Mouse (Mus musculus) lung, postnatal 36 days (tissue): ENCODE data around the gene Ncoa1.
"Not testable (repeated sequence)": the region's sequence is repeated elsewhere in the genome, so short reads cannot be mapped to it uniquely, and the experiment has no call there.

Experiments
- DNase-seq: peaks from one replicate; pipeline ENCODE4 v3.0.0; 2022; ENCODE audit warnings: mixed read lengths

The Ncoa1 gene

DNA sequence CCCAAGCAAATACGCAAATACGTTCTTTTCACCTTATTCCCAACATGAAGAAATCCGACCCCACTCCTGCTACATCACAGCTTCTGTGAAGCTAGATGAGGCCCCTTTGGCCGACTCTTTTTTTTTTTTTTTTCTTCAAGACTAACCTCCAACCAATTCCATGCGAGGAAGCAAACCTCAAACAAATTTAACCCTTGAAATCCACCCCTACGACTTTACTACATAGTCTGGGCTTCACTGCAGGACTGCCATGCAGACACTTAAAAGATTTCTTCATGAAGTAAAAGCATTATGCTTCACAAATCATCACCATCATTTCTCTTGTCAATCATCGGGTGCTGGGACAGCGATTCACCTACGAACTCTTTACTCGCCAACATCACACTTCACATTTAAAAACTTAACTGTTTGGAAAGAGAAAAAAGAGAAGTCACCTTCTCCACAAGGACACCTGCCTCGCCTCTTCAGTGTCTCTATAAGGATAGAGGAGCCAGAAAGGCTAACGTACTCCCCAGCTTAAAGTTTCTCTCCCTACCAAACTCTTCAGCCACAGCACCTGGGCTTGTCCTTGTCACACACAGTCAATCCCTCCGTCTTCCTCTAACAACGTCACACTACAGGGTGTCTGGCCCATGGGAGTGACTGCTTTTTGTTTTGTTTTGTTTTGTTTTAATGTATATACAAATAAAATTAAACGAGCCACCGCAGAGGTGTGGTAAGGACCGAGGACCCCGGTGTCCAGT is 1.6 kb downstream of the Ncoa1 start:
- no peak for DNase-seq

DNA sequence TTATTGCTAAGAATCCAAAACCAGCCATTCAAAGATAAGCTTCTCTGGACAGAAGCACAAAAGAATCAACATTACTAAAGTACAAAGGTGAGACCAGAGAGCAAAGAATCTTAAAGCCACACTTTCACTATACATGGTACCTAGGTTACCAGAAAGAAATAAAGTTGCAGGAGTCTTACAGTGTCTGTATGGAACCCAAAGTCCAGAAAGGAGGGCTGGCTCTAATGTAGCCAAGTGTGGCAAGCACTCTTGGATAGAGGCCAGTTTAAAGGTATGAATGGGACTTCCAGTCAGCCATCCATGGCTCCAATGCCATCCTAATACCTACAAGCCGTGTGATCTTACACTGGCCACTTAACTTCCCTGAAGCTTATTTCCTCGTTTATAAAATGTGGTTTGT is 7.9 kb downstream of the Ncoa1 start:
- DNase-seq, result no peak

DNA sequence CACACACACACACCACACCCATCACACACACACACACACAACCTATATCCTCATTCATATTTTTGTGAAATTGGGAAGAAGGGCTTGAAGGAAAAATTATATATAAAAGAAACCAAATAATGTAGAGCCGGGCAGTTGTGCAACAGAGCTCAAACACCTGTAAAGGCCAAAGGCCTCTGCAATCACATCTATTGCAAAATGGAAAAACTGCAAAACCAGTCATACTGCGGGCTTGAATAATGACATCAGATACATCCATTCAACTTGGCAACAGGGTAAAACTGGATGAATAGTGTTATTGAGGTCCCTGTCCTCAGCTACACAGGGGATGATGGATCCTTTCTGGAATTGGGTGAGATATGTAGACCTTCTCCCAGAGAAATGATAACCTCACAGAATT is 13.3 kb downstream of the Ncoa1 start:
- peak; percentile 50 for DNase-seq

DNA sequence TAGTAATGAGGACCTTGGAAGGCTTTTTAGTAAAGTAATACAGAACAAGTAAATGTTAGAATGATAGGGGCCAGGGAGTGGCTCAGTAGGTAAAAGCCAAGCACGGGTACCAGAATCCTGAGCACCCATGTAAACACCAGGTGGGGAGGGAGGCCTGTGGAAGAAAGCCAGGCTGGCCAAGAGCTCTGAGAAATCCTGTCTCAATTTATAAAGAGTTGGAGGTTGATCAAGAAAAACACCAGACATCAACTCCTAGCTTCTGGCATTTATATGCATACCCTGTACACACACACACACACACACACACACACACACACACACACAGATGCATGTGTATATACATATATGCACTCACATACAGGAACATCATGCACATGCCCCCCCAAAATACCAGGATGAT is 14.6 kb downstream of the Ncoa1 start:
- peak; percentile 25 for DNase-seq

DNA sequence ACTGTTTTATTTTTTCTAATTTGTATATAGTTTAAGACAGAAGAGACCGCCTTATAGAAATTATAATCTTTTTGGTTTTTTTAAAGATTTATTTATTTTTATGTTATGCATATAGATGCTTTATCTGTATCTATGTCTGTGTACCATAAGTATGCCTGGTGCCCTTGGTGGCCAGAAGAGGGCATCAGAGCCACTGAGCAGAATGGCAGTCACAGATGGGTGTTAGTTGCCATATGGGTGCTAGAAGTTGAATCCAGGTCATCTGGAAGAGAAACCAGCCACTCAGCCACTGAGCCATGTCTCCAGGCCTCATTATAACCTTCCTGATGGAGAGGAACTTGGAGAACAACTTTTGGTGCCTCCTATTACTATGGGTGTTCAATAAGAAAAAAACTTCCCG is 16.0 kb downstream of the Ncoa1 start:
- no peak for DNase-seq

DNA sequence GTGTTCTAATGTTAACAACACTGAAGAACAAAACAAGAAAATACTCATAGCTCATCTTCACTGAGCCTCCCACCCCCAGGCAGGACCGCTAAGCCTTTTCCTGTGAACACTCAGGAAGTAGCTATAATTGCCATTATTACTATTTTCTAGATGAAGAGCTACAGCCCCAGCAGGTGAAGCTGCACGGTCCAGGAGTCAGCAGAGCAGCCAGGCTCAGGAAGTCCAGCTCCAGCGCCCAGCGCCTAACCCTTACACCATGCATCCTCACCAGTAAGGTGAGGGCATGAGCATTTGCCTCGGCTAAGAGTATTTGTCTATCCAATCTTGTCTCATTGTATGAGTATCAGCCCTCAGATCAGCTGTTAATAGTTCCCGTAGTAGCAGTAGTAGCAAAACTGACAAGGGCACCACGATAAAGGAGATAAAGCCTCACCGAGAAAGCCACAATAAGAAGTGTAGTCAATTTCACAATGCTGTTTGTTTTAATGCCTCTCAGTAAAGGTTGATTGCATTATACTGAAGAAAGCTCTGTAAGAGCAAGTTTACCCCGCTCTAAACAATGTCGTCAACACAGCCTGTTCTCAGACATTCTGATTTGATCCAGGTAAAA is 21.9 kb downstream of the Ncoa1 start:
- DNase-seq, result no peak

DNA sequence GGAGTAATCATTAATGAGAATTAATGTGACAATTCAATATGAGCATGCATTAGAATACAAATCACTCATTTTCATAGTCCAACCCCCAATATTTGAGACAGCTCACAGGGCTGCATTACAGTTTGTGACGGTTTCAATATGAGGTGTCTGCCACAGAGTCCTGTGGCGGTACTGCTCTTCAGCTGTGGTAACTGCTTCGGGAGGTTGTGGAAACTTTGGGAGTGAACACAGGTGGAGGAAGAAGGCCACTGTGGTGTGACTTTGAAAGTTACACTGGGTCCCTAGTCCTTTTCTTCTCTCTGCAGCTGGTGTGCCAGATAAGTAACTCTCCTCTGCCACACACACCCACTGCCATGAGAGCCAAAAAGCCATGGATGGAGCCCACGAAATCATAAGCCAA is 22.7 kb downstream of the Ncoa1 start:
- no peak for DNase-seq

DNA sequence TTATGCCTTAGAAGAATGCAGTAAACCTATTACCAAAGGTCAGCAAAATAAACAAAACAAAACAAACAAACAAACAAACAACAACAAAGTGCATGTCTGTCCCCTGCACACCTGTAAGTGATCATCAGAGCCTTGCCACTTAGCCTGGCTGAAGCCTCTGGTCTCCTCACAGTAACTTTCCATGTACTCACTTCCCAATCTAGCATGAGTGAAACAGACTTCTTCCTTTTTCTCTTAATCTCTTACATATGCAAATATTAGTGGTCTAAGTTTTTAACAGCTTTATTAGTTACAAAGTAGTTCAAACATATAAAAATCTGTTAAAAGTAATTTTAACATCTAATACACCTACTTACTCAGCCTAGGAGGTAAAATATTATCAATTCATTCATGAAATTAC is 24.7 kb downstream of the Ncoa1 start:
- DNase-seq, result no peak

DNA sequence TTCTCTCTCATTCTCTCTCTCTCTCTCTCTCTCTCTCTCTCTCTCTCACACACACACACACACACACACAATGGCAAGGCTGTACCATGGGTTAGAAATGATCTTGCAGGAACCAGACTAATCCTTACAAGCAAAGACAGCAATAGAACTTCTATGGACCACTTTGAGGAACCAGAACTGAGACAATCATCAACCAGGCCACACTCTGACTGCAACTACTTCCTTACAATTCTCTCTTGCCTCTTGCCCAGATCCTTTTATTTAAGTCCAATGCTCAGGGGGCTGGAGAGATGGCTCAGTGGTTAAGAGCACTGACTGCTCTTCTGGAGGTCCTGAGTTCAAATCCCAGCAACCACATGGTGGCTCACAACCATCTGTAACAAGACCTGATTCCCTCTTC is 26.5 kb downstream of the Ncoa1 start:
- not testable (repeated sequence) for DNase-seq

DNA sequence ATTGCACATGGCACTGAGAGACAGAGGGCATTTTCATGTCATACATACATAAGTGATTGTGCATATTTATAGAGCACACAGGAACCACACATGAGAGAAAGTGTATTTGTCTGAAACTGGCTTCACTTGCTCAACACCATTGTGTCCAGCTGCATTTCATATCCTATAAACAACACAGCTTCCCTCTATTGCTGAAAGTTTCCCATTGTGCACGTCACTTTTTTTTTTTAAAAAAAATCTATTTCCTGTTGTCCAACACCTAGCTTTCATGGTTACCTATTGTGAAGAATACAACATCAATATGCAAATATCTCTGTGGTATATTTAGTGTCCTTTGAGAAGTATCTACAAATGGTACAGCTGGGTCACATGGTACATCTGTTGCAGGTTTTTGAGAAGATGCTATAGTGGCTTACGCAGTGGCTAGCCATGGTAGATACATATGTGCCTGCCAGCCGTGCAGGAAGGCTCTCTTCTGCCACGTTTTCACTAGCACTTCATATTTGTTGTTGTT is 28.8 kb downstream of the Ncoa1 start:
- no peak for DNase-seq

DNA sequence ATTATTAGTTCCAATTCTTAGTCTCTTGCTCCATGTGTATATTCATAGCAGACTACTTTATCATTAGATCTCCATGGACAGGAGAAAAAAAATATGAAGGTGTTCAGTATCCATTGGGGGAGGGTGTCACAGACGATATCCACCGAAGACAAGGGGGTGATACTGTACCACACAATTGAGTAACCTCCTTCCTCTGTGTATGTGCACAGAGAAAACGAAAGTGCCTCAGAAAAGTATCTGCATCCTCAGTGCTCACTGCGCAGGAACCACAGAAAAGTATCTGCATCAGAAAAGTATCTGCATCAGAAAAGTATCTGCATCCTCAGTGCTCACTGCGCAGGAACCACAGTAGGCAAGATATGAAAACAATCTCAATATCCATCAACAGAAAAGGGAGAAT is 32.0 kb downstream of the Ncoa1 start:
- DNase-seq, result no peak

DNA sequence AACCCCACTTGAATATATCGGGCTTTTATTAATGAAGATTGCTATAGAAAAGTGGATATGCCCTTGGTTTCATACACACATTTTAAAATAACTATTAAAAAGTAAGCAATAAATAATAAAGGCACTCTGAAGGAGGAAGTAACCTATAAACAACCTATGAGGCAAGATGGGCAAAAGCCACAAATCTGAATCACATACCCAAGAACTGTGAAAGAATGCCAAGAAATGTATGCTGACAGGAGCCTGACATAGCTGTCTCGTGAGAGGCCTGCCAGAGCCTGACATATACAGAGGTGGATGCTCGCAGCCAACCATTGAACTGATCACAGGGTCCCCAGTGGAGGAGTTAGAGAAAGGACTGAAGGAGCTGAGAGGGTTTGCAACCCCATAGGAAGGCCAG is 35.5 kb downstream of the Ncoa1 start:
- peak; percentile 27 for DNase-seq

DNA sequence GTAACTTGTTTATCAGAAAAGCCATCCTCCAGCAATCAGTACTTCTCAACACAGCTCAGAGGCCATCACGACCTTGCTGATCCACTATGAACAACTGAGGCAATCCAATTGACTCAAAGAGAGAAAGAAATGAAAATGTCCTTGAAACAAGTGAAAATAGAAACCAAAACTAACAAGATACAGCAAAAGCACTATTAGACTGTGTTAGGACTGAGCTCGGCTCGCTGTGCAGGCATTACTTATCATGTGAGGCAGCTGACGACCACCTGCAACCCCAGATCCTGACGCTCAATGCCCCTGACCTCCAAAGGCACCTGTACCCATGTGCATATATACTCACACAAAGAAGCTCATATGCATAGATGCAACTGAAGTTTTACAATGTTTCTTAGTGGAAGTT is 40.8 kb downstream of the Ncoa1 start:
- DNase-seq, result no peak

DNA sequence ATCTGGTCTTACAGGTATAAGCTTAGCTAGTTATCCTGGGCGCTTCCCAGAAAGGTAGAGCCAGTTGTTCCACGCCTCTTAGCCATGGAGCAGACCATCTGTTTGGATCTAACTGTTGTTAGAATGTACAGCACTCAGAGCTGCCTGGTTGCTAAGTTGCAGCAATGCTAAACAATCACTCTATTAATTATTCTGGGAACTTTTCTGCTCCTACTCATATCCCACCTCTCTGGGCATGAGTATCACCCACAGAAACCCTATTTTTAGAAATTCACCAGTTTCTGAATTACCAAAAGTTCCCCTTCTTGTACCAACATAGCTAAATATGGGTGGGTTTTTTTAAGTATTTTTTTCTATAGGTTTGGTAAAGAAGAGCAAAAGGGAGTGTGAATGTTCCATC is 43.4 kb downstream of the Ncoa1 start:
- no peak for DNase-seq

DNA sequence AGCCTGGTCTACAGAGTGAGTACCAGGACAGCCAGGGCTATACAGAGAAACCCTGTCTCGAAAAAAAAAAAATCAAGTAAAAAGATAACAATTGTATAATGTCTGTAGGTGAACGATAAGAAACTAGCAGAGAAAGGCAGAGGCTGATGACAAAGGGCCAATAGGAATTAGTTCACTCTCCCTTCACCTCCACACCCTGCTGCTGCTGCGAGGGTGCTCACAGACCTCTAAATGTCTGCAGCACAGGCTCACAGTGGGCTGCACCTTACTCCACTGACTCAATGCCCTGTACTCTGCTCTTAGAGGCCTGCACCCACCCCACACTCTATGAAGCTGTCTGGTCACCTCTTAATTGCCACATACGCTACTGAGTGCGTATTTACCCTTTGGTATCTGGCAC is 45.0 kb downstream of the Ncoa1 start:
- DNase-seq, result no peak

DNA sequence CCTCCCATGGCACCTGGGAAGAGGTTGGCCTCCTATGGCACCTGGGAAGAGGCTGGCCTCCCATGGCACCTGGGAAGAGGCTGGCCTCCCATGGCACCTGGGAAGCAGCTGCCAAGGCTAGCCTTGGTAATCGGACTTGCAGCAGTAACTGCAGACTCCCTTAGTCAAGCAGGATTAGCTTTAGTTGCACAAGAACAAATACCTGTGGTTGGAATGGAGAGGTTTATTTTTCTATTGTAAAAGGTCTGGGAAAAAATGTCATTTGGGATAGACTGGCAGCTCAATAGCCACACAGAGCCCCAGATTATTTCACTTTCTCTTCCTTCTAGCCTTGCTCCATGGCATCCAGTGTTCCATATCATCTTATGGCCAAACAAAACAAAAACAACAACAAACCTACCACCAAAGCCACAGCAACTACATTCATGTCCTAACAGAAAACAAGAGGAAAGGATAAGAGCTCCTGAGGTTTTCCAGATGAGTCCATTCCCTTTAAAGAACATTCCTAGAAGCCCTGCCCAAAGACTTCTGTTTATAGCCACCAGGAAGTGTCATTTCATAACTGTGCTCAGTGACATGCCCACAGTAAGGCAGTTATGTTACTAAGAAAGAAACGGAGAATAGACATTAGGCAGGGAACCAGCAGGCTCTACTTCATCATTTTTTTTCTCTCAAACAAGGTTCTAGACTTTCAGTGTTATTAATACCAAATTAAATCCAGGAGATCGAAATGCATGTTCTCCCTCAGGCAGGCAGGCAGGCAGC is 46.7 kb downstream of the Ncoa1 start:
- peak; percentile 62 for DNase-seq

DNA sequence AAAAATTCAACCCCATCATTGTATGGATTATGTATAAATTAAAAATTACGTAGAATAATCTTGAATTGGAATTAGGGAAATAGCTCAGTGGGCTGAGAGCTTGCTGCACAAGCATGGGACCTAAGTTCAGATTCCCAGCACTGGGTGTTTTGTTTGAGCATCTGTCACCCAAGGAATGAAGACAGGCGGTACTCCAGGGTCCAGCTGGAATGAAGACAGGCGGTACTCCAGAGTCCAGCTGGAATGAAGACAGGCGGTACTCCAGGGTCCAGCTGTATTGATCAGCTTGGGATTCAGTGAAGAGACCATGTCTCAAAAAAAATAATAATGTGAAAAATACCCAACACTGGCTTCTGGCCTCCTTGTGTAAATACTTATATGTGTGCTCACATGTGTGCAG is 58.2 kb downstream of the Ncoa1 start:
- peak; percentile 8 for DNase-seq

DNA sequence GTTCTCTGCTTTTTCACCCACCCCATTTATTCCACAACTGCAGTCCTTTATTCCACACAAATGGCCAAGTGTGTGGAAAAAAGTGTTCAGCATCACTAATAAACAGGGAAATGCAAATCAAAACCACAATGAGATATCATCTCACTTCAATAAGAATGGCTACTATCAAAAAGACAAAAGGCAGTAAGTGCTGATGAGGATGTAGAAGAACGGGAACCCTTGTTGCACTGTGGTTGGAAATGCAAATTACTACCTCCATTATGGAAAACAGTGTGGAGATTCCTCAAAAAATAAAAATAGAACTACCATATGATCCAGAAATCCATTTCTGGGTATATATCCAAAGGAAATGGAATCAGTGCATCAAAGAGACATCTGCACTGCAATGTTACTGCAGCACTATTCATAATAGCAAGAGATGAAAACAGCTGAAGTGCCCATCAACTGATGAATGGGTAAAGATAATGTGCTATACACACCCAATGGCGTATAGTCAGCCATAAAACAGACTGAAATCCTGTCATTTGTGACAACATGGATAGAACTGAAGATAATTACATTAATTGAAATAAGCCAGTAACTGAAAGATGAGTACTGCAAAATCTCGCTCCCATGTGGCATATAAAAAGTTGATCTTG is 59.2 kb downstream of the Ncoa1 start:
- DNase-seq, result no peak

DNA sequence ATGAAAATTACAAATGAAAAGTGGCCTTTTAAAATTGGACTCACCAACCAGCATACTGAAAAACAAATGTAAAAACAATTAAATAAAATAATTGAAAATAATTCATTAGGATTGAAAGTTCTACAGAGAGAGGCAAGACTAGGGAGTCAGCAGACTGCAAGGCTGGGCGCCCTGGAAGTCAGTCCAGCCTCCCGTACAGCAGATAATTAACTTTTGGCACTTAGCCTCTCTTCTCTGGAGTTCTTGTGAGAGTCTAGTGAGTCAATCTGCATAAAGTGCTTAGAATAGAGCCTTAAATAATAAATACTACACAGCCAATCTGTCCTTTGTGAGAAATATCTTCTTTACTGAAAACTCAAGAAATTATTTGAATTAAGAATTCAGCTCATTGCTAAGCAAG is 69.9 kb downstream of the Ncoa1 start:
- DNase-seq, result no peak

DNA sequence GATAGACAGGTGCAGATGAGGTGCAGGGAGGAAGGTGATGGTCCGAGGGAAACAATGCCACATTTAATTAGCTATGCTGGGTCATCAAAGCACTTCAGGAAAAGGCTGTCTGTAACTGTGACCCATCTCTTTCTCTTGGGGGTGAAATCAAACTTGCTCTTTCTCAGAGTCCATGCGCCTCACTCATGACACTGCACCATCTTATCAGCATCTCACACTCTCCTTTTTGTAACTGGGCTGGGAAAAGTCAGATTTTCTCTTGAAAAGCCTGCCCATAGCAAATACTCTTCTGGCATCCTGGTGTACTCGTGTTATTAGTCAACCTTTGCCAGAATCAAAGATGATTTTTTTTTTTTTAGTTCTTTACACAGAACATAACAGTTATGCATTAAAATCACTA is 70.8 kb downstream of the Ncoa1 start:
- no peak for DNase-seq

DNA sequence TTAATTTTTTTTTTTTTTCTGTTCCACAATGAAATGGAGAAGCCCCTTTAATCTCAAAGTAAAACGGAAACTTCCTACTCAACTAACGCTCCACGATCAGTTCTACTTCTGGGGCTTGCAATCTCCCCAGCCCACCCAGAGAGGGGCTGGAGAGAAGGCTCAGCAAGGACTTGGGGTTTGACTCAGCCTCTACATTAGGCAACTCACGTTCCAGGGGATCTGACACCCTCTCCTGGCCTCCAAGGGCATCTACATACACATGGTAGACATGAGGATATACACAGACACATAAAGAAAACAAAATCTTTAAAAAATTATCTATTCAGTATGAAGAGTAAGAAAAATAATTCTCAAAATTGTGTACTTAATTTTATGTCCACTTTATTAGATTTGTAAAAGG is 73.8 kb downstream of the Ncoa1 start:
- no peak for DNase-seq

DNA sequence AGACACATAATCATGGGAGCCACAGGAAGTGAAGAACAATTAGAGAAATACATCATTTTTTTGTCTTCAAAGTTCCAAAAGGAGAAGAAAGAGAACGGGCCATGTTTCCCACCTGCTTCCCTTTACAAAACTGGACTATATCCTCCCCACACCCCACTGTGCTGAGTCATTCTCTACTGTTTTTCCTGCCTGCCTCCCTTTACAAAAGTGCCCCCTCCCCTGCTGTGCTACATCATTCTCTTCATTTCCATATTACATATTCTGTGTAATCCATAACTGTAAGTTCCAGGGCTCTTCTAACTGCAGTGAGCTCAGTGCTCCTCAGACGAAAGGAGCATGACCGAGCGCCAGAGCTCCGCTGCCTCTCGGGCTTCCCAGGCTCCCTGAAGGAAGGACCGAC is 80.8 kb downstream of the Ncoa1 start:
- DNase-seq, result no peak

DNA sequence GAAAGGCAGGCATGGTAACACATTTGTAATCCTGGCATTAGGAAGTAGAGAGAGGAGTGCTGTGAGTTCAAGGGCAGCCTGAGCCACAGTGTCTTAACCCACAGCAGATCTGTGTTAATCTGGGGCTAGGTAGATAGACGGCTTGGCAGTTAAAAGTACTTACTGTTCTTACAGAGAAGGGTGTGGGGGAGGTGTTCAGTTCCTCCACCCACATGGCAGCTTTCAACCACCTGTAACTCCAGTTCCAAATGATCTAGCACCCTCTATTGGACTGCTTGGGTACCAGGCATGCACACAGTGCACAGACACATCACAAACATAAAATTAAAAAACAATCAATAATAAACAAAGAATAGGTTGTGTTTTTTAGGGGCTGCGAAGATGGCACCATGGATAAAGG is 84.4 kb downstream of the Ncoa1 start:
- DNase-seq, result no peak

DNA sequence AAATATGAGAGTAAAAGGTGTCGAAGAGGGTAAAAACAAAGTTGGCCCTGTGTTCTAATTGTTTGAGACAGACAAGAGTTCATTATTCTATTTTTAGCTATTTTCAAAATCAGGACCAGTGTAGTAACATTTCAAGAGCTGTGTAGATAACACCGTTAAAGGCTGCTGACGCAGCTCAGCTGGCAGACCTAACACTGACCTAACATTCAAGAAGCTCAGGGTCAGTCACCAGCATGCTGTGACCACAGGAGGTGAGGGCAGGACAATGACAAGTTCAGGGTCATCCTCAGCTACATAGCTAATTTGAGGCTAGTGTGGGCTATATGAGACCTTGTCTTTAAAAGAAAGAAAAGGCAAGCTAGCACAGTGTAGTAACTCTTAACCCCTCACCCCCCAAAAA is 84.9 kb downstream of the Ncoa1 start:
- DNase-seq, result no peak
